Mouse (Mus musculus) bone marrow, adult 2 months (tissue): ENCODE results near the gene Bst2.

Experiments used
- CTCF ChIP-seq: fragments of 200-500 bp; IDR thresholded peaks from 2 replicates; pipeline ENCODE4 v1.5.1; 2011; ENCODE audit warnings: low read length, control low read depth; ENCODE audit not compliant: control insufficient read depth, insufficient read depth
- POLR2A ChIP-seq: fragments of 200-500 bp; IDR thresholded peaks from 2 replicates; pipeline ENCODE4 v1.6.1; 2011; ENCODE audit warnings: low read depth, mild to moderate bottlenecking, control low read depth, low read length, borderline replicate concordance; ENCODE audit not compliant: control insufficient read depth

GRCm38 (mm10) chr8:71495811-71496210 lies 41.4 kb downstream of the Bst2 start:
- no peak for TF ChIP-seq CTCF
- TF ChIP-seq POLR2A = no peak
